ENCODE assay signal across 10 mouse cellular contexts in genomic region chr4:118489717-118490132, GRCm38 (mm10). TPM values are rescaled to one million over a fixed set of nuclear protein-coding genes. Genes with fewer than 3 reads are reported as not detected.
A peak's percentile ranks its signal among the peaks of the same experiment; 100 is the strongest.
DNase-seq lines count a peak whose midpoint lies in the region; ATAC-seq and TF ChIP-seq lines count a peak whose summit lies in the region.
"Had no signal": no experiment of that assay in that cellular context is flagged by ENCODE, and none has a peak within 500 bp of the region (broad histone marks: within the 10 kb centered on the region; RNA-seq: fewer than 3 reads in every experiment).

Gene Tie1, minus strand, starts transcription at chr4:118490061.

- no peak within 1 kb of the TSS for H3K4me3 ChIP-seq in neural tube, embryonic 11.5 days (ENCODE audit: low read depth, low read length)
- no peak within 1 kb of the TSS for H3K4me3 ChIP-seq in intestine, embryonic 15.5 days (replicated peaks)
- H3K4me3 ChIP-seq in liver, embryonic 15.5 days (replicated peaks), result no peak within 1 kb of the TSS; the same call in 1 of the 2 replicates
- H3K4me3 ChIP-seq in stomach, postnatal 0 days (ENCODE audit: low read depth, low read length), result peak within 1 kb of the TSS; percentile 6; the same call in 1 of the 2 replicates

- no peak within 1 kb of the TSS for H3K4me2 ChIP-seq in neural tube, embryonic 11.5 days (ENCODE audit: low read depth)
- 0 out of 2 replicates have a peak within 1 kb of the TSS, but pooled peaks have one; percentile 0 for H3K4me2 ChIP-seq in intestine, embryonic 15.5 days (replicated peaks)
- no peak within 1 kb of the TSS; the same call in 1 of the 2 replicates for H3K4me2 ChIP-seq in liver, embryonic 15.5 days
- no peak within 1 kb of the TSS for H3K4me2 ChIP-seq in stomach, postnatal 0 days (replicated peaks; ENCODE audit: low read depth)

- H3K9me3 ChIP-seq in neural tube, embryonic 11.5 days (ENCODE audit: control insufficient read depth, low read length), result no peaks in the 10 kb centered on the region
- no peaks in the 10 kb centered on the region for H3K9me3 ChIP-seq in intestine, embryonic 15.5 days
- H3K9me3 ChIP-seq in liver, embryonic 15.5 days (replicated peaks), result no peaks in the 10 kb centered on the region
- no peaks in the 10 kb centered on the region for H3K9me3 ChIP-seq in stomach, postnatal 0 days (ENCODE audit: control insufficient read depth, low read length)

- TF ChIP-seq CTCF in stomach, postnatal 0 days (IDR thresholded peaks at IDR 0.05; ENCODE audit: low read depth), result no peak

- H3K27me3 ChIP-seq in neural tube, embryonic 11.5 days (ENCODE audit: control insufficient read depth, insufficient read depth, low read length), result no peaks in the 10 kb centered on the region
- H3K27me3 ChIP-seq in intestine, embryonic 15.5 days (replicated peaks), result no peaks in the 10 kb centered on the region
- H3K27me3 ChIP-seq in liver, embryonic 15.5 days, result no peaks in the 10 kb centered on the region
- no peaks in the 10 kb centered on the region for H3K27me3 ChIP-seq in stomach, postnatal 0 days (ENCODE audit: control insufficient read depth, insufficient read depth, low read length)

- no peak within 1 kb of the TSS for H3K9ac ChIP-seq in neural tube, embryonic 11.5 days (ENCODE audit: low read length)
- H3K9ac ChIP-seq in intestine, embryonic 15.5 days, result no peak within 1 kb of the TSS
- H3K9ac ChIP-seq in liver, embryonic 15.5 days, result no peak within 1 kb of the TSS
- H3K9ac ChIP-seq in stomach, postnatal 0 days (ENCODE audit: low read length), result no peak within 1 kb of the TSS

- peak; percentile 21 for DNase-seq in neural tube, embryonic 11.5 days (ENCODE audit: low spot score)
- no peak for DNase-seq in neural tube, embryonic 10.5 days (ENCODE audit: extremely low spot score, low spot score)
- no peak for DNase-seq in stomach, postnatal 0 days (ENCODE audit: low spot score)
- DNase-seq in urinary bladder, postnatal 10 days (ENCODE audit: low spot score), result no peak
- DNase-seq in embryo, embryonic 10 days (ENCODE audit: low spot score), result no peak

- ATAC-seq in neural tube, embryonic 11.5 days (ENCODE audit: insufficient read depth, low FRiP score, low TSS enrichment), result no peak
- ATAC-seq in granulocyte monocyte progenitor cell, adult 5-6 weeks (replicated peaks; ENCODE audit: poor library complexity, severe bottlenecking), result peak; percentile 70
- ATAC-seq in intestine, embryonic 15.5 days, result peak; percentile 41
- ATAC-seq in liver, embryonic 15.5 days (ENCODE audit: insufficient read depth), result peak; percentile 60
- ATAC-seq in stomach, postnatal 0 days (ENCODE audit: low FRiP score, low TSS enrichment), result peak; percentile 71

- WGBS in neural tube, embryonic 11.5 days, result 84% methylated on average over 8 of the region's 8 CpGs
- 76% methylated on average over 8 of the region's 8 CpGs for WGBS in intestine, embryonic 15.5 days
- WGBS in liver, embryonic 15.5 days (ENCODE audit: insufficient replicate concordance), result 20% methylated on average over 8 of the region's 8 CpGs
- WGBS in stomach, postnatal 0 days, result 66% methylated on average over 8 of the region's 8 CpGs

- no peak within 1 kb of the TSS for H3K27ac ChIP-seq in neural tube, embryonic 11.5 days (ENCODE audit: low read depth, low read length)
- peak within 1 kb of the TSS; percentile 9; the same call in 1 of the 2 replicates for H3K27ac ChIP-seq in intestine, embryonic 15.5 days
- H3K27ac ChIP-seq in liver, embryonic 15.5 days (replicated peaks), result no peak within 1 kb of the TSS
- H3K27ac ChIP-seq in stomach, postnatal 0 days (replicated peaks), result no peak within 1 kb of the TSS
- H3K27ac ChIP-seq: macrophage had no signal

- TF ChIP-seq EP300 in stomach, postnatal 0 days (optimal IDR thresholded peaks at IDR 0.05), result no peak

- H3K36me3 ChIP-seq in neural tube, embryonic 11.5 days (ENCODE audit: control insufficient read depth, insufficient read depth, low read length), result no peaks in the 10 kb centered on the region
- H3K36me3 ChIP-seq in intestine, embryonic 15.5 days, result no peaks in the 10 kb centered on the region
- H3K36me3 ChIP-seq in liver, embryonic 15.5 days (replicated peaks), result no peaks in the 10 kb centered on the region
- no peaks in the 10 kb centered on the region for H3K36me3 ChIP-seq in stomach, postnatal 0 days (ENCODE audit: control insufficient read depth, insufficient read depth, low read length)

- no peaks in the 10 kb centered on the region for H3K4me1 ChIP-seq in neural tube, embryonic 11.5 days (ENCODE audit: control insufficient read depth, insufficient read depth, low read length)
- no peaks in the 10 kb centered on the region for H3K4me1 ChIP-seq in intestine, embryonic 15.5 days (replicated peaks)
- H3K4me1 ChIP-seq in liver, embryonic 15.5 days (replicated peaks), result no peaks in the 10 kb centered on the region
- H3K4me1 ChIP-seq in stomach, postnatal 0 days (replicated peaks; ENCODE audit: control insufficient read depth, insufficient read depth), result no peaks in the 10 kb centered on the region

RNA-seq across cellular contexts. Expression of gene Tie1, which starts in this region (rescaled TPM):
- 14.5 and 14.8 TPM in 2 replicates for polyA plus RNA-seq in neural tube, embryonic 11.5 days (2014; fragmentation: Nextera tagmentation; extraction: Ambion mirVana)
- 3.9 and 7.2 TPM in 2 replicates for total RNA-seq in granulocyte monocyte progenitor cell, adult 5-6 weeks (2014; fragmentation: Nextera tagmentation)
- total RNA-seq in granulocyte monocyte progenitor cell, adult 5-6 weeks (2017), result 4.3 and 4.5 TPM in 2 replicates
- 22.5 and 23.7 TPM in 2 replicates for polyA plus RNA-seq in intestine, embryonic 15.5 days (2015; fragmentation: Nextera tagmentation; extraction: Ambion mirVana)
- polyA plus RNA-seq in liver, embryonic 15.5 days (2015; fragmentation: Nextera tagmentation; extraction: Ambion mirVana), result 6.2 and 8.2 TPM in 2 replicates
- 9.2 and 9.3 TPM in 2 replicates for polyA plus RNA-seq in stomach, postnatal 0 days (2015; fragmentation: Nextera tagmentation; extraction: Ambion mirVana)
- total RNA-seq: MEL had no signal
- polyA plus RNA-seq: macrophage had no signal
